Mouse (Mus musculus) MEL (cell line): ENCODE results near the gene Tnni3k. TPM values are rescaled to one million over a fixed set of nuclear protein-coding genes. Genes with fewer than 3 reads are reported as not detected.

Experiments used
- DNase-seq: peaks from one replicate; pipeline ENCODE4 v3.0.0; 2011; ENCODE audit warnings: low read depth, low spot score
- H3K27ac ChIP-seq: 2 replicates; pipeline ENCODE4 v1.5.1; 2012; ENCODE audit warnings: low read depth, mild to moderate bottlenecking, control low read depth, low read length, moderate library complexity; ENCODE audit not compliant: control insufficient read depth
- H3K27me3 ChIP-seq, 2 experiments: fragments of 150-350 bp in 1 of 2; sonication (generic) in 1 of 2; 2 replicates each; pipeline ENCODE4 v1.6.1; 2012; ENCODE audit warnings: low read length in 2 of 2, mild to moderate bottlenecking in 2 of 2, improper control_type of control experiment in 1 of 2, moderate library complexity in 1 of 2; ENCODE audit not compliant: insufficient read depth in 2 of 2, control insufficient read depth in 1 of 2
- H3K36me3 ChIP-seq, 2 experiments: 2 replicates each; pipeline ENCODE4 v1.6.1; 2012 to 2014; ENCODE audit warnings: low read length in 2 of 2, improper control_type of control experiment in 1 of 2, inconsistent platforms in 1 of 2, mild to moderate bottlenecking in 1 of 2; ENCODE audit not compliant: insufficient read depth in 2 of 2, control insufficient read depth in 1 of 2
- H3K4me1 ChIP-seq, 2 experiments: fragments of 150-350 bp in 1 of 2; sonication (generic) in 1 of 2; 2 replicates each; pipeline ENCODE4 v1.6.1; 2012; ENCODE audit warnings: low read length in 2 of 2, improper control_type of control experiment in 1 of 2, mild to moderate bottlenecking in 1 of 2; ENCODE audit not compliant: insufficient read depth in 2 of 2, control insufficient read depth in 1 of 2
- H3K4me3 ChIP-seq, 2 experiments: fragments of 150-350 bp in 1 of 2; sonication (generic) in 1 of 2; 2 replicates each; pipeline ENCODE4 v1.5.1; 2012; ENCODE audit warnings: low read depth in 2 of 2, low read length in 2 of 2, mild to moderate bottlenecking in 2 of 2, moderate library complexity in 2 of 2, control low read depth in 1 of 2, improper control_type of control experiment in 1 of 2; ENCODE audit not compliant: control insufficient read depth in 1 of 2, insufficient read depth in 1 of 2
- H3K79me2 ChIP-seq: 2 replicates; pipeline ENCODE4 v1.6.1; 2012; ENCODE audit warnings: mild to moderate bottlenecking, low read length, moderate library complexity; ENCODE audit not compliant: control insufficient read depth, poor library complexity, insufficient read depth
- H3K9ac ChIP-seq: 2 replicates; pipeline ENCODE4 v1.6.1; 2012; ENCODE audit warnings: low read depth, mild to moderate bottlenecking, control low read depth, low read length, moderate library complexity; ENCODE audit not compliant: control insufficient read depth, poor library complexity, severe bottlenecking
- H3K9me3 ChIP-seq: fragments of 150-350 bp; sonication (generic); replicated peaks from 2 replicates; pipeline ENCODE4 v1.6.1; 2012; ENCODE audit warnings: mild to moderate bottlenecking, low read length, improper control_type of control experiment, moderate library complexity; ENCODE audit not compliant: insufficient read depth
- EP300 ChIP-seq, 2 experiments: IDR thresholded peaks; 2 replicates each; pipeline ENCODE4 v1.6.1; 2011; ENCODE audit warnings: improper control_type of control experiment in 2 of 2, low read length in 2 of 2, low read depth in 1 of 2, mild to moderate bottlenecking in 1 of 2
- GATA1 ChIP-seq: IDR thresholded peaks from 2 replicates; pipeline ENCODE4 v1.6.1; 2011; ENCODE audit warnings: low read depth, low read length, improper control_type of control experiment
- MAFK ChIP-seq: IDR thresholded peaks from 2 replicates; pipeline ENCODE4 v1.6.1; 2011; ENCODE audit warnings: low read depth, mild to moderate bottlenecking, low read length, improper control_type of control experiment, borderline replicate concordance
- MAX ChIP-seq: IDR thresholded peaks from 2 replicates; pipeline ENCODE4 v1.6.1; 2011; ENCODE audit warnings: low read length, improper control_type of control experiment
- MEF2A ChIP-seq: IDR thresholded peaks from 2 replicates; pipeline ENCODE4 v1.6.1; 2014; ENCODE audit warnings: low read depth, mild to moderate bottlenecking, inconsistent platforms, low read length, improper control_type of control experiment; ENCODE audit not compliant: poor library complexity, insufficient replicate concordance, severe bottlenecking; ENCODE audit errors: extremely low read depth
- MXI1 ChIP-seq: IDR thresholded peaks from 2 replicates; pipeline ENCODE4 v1.6.1; 2011; ENCODE audit warnings: mild to moderate bottlenecking, low read depth, low read length, improper control_type of control experiment
- MYB ChIP-seq: IDR thresholded peaks from 2 replicates; pipeline ENCODE4 v1.6.1; 2011; ENCODE audit warnings: mild to moderate bottlenecking, low read depth, low read length, improper control_type of control experiment
- MYC ChIP-seq: IDR thresholded peaks from 2 replicates; pipeline ENCODE4 v1.6.1; 2011; ENCODE audit warnings: low read depth, mild to moderate bottlenecking, low read length, improper control_type of control experiment, moderate library complexity
- NELFE ChIP-seq: IDR thresholded peaks from 2 replicates; pipeline ENCODE4 v1.6.1; 2011; ENCODE audit warnings: low read depth, low read length, improper control_type of control experiment
- NRF1 ChIP-seq: IDR thresholded peaks from 2 replicates; pipeline ENCODE4 v1.6.1; 2014; ENCODE audit warnings: low read depth, mild to moderate bottlenecking, inconsistent platforms, low read length, improper control_type of control experiment, moderate library complexity; ENCODE audit not compliant: poor library complexity, insufficient read depth, severe bottlenecking
- POLR2A ChIP-seq, 2 experiments: IDR thresholded peaks; 2 replicates each; pipeline ENCODE4 v1.6.1; 2011 to 2012; ENCODE audit warnings: low read length in 2 of 2, mild to moderate bottlenecking in 2 of 2, control low read depth in 1 of 2, improper control_type of control experiment in 1 of 2, low read depth in 1 of 2, moderate library complexity in 1 of 2; ENCODE audit not compliant: control insufficient read depth in 1 of 2, insufficient read depth in 1 of 2, poor library complexity in 1 of 2
- SMC3 ChIP-seq: IDR thresholded peaks from 2 replicates; pipeline ENCODE4 v1.6.1; 2011; ENCODE audit warnings: low read depth, low read length, improper control_type of control experiment
- TBP ChIP-seq: IDR thresholded peaks from 2 replicates; pipeline ENCODE4 v1.8.0; 2011; ENCODE audit warnings: low read depth, low read length, improper control_type of control experiment
- UBTF ChIP-seq: IDR thresholded peaks from 2 replicates; pipeline ENCODE4 v1.6.1; 2012; ENCODE audit warnings: low read depth, mild to moderate bottlenecking, inconsistent platforms, low read length, improper control_type of control experiment, moderate library complexity, borderline replicate concordance; ENCODE audit not compliant: insufficient read depth
- ZMIZ1 ChIP-seq: IDR thresholded peaks from 2 replicates; pipeline ENCODE4 v1.6.1; 2012; ENCODE audit warnings: low read depth, mild to moderate bottlenecking, inconsistent platforms, low read length, improper control_type of control experiment, moderate library complexity
- ZNF384 ChIP-seq: IDR thresholded peaks from 2 replicates; pipeline ENCODE4 v1.6.1; 2012; ENCODE audit warnings: low read depth, mild to moderate bottlenecking, inconsistent platforms, low read length, improper control_type of control experiment
- polyA plus RNA-seq, 2 experiments: library from polyadenylated mRNA; stranded (reverse) in 1 of 2; unstranded in 1 of 2; fragments of >175 nt in 1 of 2; fragments of >200 nt in 1 of 2; gene quantifications; 2 replicates each; pipeline versions ENCODE4 v1.2.1 to v1.2.4; 2012; ENCODE audit warnings: low replicate concordance in 2 of 2, low read depth in 1 of 2; ENCODE audit not compliant: insufficient read length in 2 of 2, insufficient read depth in 1 of 2, missing spikeins in 1 of 2
- total RNA-seq: library from RNA; depleted of rRNA; stranded (reverse); fragments of 300-350 nt; gene quantifications from 2 replicates; pipeline ENCODE4 v1.2.3, GENCODE M21; 2012

Gene Tnni3k
- total and polyA plus RNA-seq, 3 experiments, result not detected

DNA sequence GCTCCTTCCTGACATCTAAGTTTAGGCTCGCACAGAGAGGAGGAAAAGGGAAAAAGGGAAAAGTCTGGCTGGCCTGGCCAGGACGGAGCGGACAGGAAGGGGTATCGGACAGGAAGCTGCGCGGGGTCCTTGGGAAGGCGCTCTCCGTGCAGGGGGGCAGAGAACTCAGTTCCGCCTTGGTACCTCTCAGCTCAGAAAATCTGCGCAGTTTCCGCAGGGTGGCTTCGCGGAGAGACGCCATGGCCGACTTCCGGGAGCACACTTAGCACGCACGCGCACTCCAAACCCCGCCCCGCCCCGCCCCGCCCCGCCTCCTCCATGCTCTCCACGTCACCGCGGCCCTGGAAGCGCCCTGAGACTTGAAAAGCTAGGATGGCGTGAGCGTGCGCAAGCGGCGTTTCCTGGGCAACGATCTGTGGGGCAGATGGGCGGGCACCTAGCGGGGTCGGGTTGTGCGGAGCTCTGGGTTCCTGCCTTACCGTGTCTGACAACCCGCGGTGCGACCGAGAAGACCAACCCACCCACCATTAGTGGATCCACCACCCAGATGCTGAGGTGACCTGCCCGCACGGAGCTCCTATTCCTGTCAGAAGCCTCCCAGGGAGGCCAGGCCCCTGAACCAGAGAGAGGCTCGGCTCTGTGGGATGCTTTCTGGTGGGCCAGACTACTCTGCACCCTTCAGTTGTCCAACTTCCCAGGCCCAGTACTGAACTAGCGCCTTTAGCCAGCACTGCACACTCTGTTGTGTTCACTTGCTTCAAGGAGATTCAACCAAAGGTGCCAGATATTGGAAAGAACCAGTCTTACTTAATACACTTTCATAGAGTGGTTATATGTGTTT lies 38.1 kb upstream of the Tnni3k start, which contains the start of the genes Fpgt and Lrriq3 (continued):
- TF ChIP-seq SMC3 (no peak), MEF2A (no peak), MAX (0 out of 2 replicates have a peak, but pooled peaks have one; percentile 49)

DNA sequence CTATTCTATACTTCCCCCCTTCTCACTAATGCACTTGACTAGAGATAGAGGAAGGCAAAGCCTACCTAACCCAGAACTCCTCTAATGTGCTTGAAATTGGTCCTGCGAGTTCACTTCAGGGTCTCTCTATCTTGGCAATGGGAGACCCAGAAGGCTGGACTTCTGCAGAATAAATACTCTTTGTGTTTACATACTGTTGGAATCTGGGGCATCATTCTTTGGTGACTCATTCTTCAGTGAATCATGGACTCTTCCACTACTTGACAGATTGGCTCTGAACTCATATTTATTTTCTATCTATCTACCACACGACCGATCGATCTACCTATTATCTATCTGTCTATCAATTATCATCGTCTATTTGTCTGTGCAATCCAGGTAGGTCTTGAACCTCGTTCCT lies 36.9 kb upstream of the Tnni3k start:
- Histone ChIP-seq H3K79me2 (no peaks in the 10 kb centered on the region; the same call in 1 of the 2 replicates), H3K9me3 (no peaks in the 10 kb centered on the region), H3K4me3 (peak overlapping the region in 1 of 2 experiments; percentile 70; a peak in 2 of 4 replicates), H3K27me3 (no peaks in the 10 kb centered on the region), H3K4me1 (no peaks in the 10 kb centered on the region; a peak in 1 of 4 replicates), H3K9ac (no peak overlapping the region), H3K36me3 (peaks cover 0 to 8% of the 10 kb centered on the region in 2 experiments; a peak in 2 of 4 replicates), H3K27ac (no peak overlapping the region)
- TF ChIP-seq MAX (no peak), POLR2A (IDR thresholded peaks at IDR 0.05; ENCODE audit: control insufficient read depth in 1 of 2, insufficient read depth in 1 of 2, low read depth in 1 of 2, low read length in 2 of 2, poor library complexity in 1 of 2) (no peak), GATA1 (no peak), ZNF384 (no peak), MYC (no peak), NELFE (no peak), MAFK (no peak), MXI1 (no peak)
- DNase-seq, result peak; percentile 5

DNA sequence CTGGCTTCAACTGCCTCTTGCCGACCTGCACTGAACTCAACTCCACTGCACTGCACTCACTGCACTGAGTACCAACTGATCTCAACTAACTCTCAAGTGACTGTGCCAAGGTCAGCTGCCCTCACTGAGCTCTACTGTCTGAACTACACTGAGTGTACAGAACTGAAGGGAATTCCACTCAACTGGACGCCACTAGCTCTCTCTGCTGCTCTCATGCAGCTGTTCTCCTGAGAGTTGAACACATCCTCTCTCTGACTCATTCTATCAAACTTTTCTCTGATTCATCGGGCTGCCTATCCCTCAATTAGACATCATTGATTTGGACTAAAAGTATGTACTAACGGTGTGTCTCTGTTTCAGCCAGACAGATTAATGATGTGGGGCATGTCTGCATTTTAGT lies 22.7 kb upstream of the Tnni3k start:
- no peaks in the 10 kb centered on the region for H3K9me3 ChIP-seq
- H3K9ac ChIP-seq, result no peak overlapping the region
- H3K4me1 ChIP-seq, result no peaks in the 10 kb centered on the region
- H3K27ac ChIP-seq, result no peak overlapping the region
- no peaks in the 10 kb centered on the region for H3K36me3 ChIP-seq
- no peaks in the 10 kb centered on the region for H3K79me2 ChIP-seq
- no peak for TF ChIP-seq TBP
- no peak for TF ChIP-seq ZMIZ1
- TF ChIP-seq MXI1, result no peak
- no peak for TF ChIP-seq UBTF
- no peak for TF ChIP-seq EP300 (IDR thresholded peaks at IDR 0.05; ENCODE audit: low read depth in 1 of 2, low read length in 2 of 2)
- TF ChIP-seq NRF1, result no peak
- no peak for TF ChIP-seq MYB
- DNase-seq, result no peak
- H3K27me3 ChIP-seq, result no peaks in the 10 kb centered on the region
- no peak overlapping the region for H3K4me3 ChIP-seq
